In the genomic region with DNA sequence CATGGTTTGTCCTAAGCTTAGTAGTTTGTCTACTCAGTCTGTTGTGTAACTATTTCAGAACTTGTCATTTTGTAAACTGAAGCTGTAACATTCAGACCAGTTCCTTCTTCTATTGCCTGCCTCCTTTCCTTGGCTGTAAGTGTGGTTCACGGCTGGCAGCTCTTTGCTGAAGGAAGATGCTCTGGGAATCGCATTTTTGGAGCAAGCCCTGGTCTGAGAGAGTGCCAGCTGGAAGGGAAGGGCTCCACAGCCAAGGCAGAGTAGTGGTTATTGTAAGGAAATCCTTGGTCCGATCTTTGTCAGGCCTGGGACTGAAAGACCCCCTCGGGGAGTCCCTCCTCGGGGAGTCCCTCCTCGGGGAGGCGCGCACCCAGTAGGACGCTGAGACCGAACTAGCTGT, we compare ENCODE assay signal across 23 mouse cellular contexts. TPM values are rescaled to one million over a fixed set of nuclear protein-coding genes. Genes with fewer than 3 reads are reported as not detected.
DNase-seq lines count a peak whose midpoint lies in the region; ATAC-seq and TF ChIP-seq lines count a peak whose summit lies in the region.
"Had no signal": no experiment of that assay in that cellular context is flagged by ENCODE, and none has a peak within 500 bp of the region (broad histone marks: within the 10 kb centered on the region; RNA-seq: fewer than 3 reads in every experiment).

No protein-coding gene starts in this region.

- 92% methylated on average over 10 of the region's 10 CpGs for WGBS in heart, embryonic 10.5 days
- 76% methylated on average over 10 of the region's 10 CpGs for WGBS in hindbrain, postnatal 0 days
- WGBS in hindbrain, embryonic 11.5 days, result 94% methylated on average over 10 of the region's 10 CpGs
- 26% methylated on average over 10 of the region's 10 CpGs for WGBS in cerebellum, adult 2 months

- H3K4me2 ChIP-seq in hindbrain, postnatal 0 days (ENCODE audit: low read depth, low read length), result no peak overlapping the region
- H3K4me2 ChIP-seq in hindbrain, embryonic 11.5 days (replicated peaks; ENCODE audit: low read depth, low read length), result no peak overlapping the region
- H3K4me2 ChIP-seq: hindbrain, embryonic 13.5 days; intestine, embryonic 15.5 days; kidney, embryonic 15.5 days; limb, embryonic 12.5 days; liver, embryonic 13.5 days; stomach, embryonic 15.5 days had no signal

- DNase-seq in heart, embryonic 10.5 days (ENCODE audit: low spot score), result no peak
- DNase-seq in heart, adult 9 months (ENCODE audit: low spot score in 2 of 2), result no peak
- peak; percentile 18 for DNase-seq in hindbrain, postnatal 0 days (ENCODE audit: low spot score)
- DNase-seq in hindbrain, embryonic 11.5 days (ENCODE audit: low spot score), result no peak
- DNase-seq in cerebellum, adult 2 months, result peak; percentile 74 to 83
- DNase-seq in cerebellum, postnatal 36 days, result peak; percentile 72 to 77
- DNase-seq: adrenal gland, postnatal 14 days; gastrocnemius, postnatal 10 days; kidney, postnatal 4 days; layer of hippocampus, adult 9-11 months; liver, embryonic 13.5 days; right cerebral cortex, postnatal 25 days; thymus, adult 18-20 months; thymus, postnatal 4 days had no signal

- TF ChIP-seq POLR2A in cerebellum, adult 2 months (IDR thresholded peaks at IDR 0.05; ENCODE audit: borderline replicate concordance, insufficient read depth, low read length), result no peak

- ATAC-seq in hindbrain, postnatal 0 days, result no peak
- no peak for ATAC-seq in hindbrain, embryonic 11.5 days (ENCODE audit: low FRiP score)
- no peak for ATAC-seq in frontal cortex, adult (ENCODE audit: low TSS enrichment)
- ATAC-seq: intestine, embryonic 15.5 days had no signal

- no peaks in the 10 kb centered on the region for H3K27me3 ChIP-seq in heart, embryonic 10.5 days (ENCODE audit: insufficient read depth, poor library complexity, severe bottlenecking)
- no peaks in the 10 kb centered on the region for H3K27me3 ChIP-seq in hindbrain, postnatal 0 days (ENCODE audit: insufficient read depth, low read length)
- no peaks in the 10 kb centered on the region for H3K27me3 ChIP-seq in hindbrain, embryonic 11.5 days (ENCODE audit: control insufficient read depth, insufficient read depth, low read length)
- no peaks in the 10 kb centered on the region for H3K27me3 ChIP-seq in cerebellum, adult 2 months (ENCODE audit: control insufficient read depth, insufficient read depth, low read length)
- H3K27me3 ChIP-seq: CH12.LX; hindbrain, embryonic 13.5 days; intestine, embryonic 15.5 days; kidney, embryonic 15.5 days; limb, embryonic 12.5 days; liver, embryonic 13.5 days; stomach, embryonic 15.5 days had no signal

- H3K27ac ChIP-seq in heart, embryonic 10.5 days, result peak overlapping the region; percentile 83
- H3K27ac ChIP-seq in hindbrain, postnatal 0 days, result no peak overlapping the region
- no peak overlapping the region for H3K27ac ChIP-seq in hindbrain, embryonic 11.5 days (ENCODE audit: low read depth, low read length)
- H3K27ac ChIP-seq in cerebellum, adult 2 months (ENCODE audit: insufficient read depth, low read length), result no peak overlapping the region
- H3K27ac ChIP-seq: hindbrain, embryonic 13.5 days; intestine, embryonic 15.5 days; kidney, embryonic 15.5 days; limb, embryonic 12.5 days; macrophage; midbrain, embryonic 10.5 days; stomach, embryonic 15.5 days had no signal

- no peak overlapping the region for H3K4me3 ChIP-seq in heart, embryonic 10.5 days
- no peak overlapping the region for H3K4me3 ChIP-seq in hindbrain, postnatal 0 days (ENCODE audit: low read length)
- no peak overlapping the region for H3K4me3 ChIP-seq in hindbrain, embryonic 11.5 days (ENCODE audit: low read depth, low read length)
- no peak overlapping the region for H3K4me3 ChIP-seq in cerebellum, adult 2 months (replicated peaks; ENCODE audit: insufficient read depth, low read depth, low read length)
- H3K4me3 ChIP-seq: hindbrain, embryonic 13.5 days; intestine, embryonic 15.5 days; kidney, embryonic 15.5 days; limb, embryonic 12.5 days; liver, embryonic 13.5 days; midbrain, embryonic 10.5 days; stomach, embryonic 15.5 days had no signal

- peaks cover 50% of the 10 kb centered on the region for H3K4me1 ChIP-seq in heart, embryonic 10.5 days
- H3K4me1 ChIP-seq in hindbrain, postnatal 0 days (ENCODE audit: insufficient read depth, low read length), result no peaks in the 10 kb centered on the region
- no peaks in the 10 kb centered on the region for H3K4me1 ChIP-seq in hindbrain, embryonic 11.5 days (replicated peaks; ENCODE audit: control insufficient read depth, insufficient read depth, low read length)
- peaks cover 12% of the 10 kb centered on the region for H3K4me1 ChIP-seq in cerebellum, adult 2 months (ENCODE audit: control insufficient read depth, insufficient read depth, low read length)
- H3K4me1 ChIP-seq: hindbrain, embryonic 13.5 days; intestine, embryonic 15.5 days; limb, embryonic 12.5 days; midbrain, embryonic 10.5 days had no signal

- TF ChIP-seq CTCF in hindbrain, postnatal 0 days (IDR thresholded peaks at IDR 0.05; ENCODE audit: low read depth), result no peak
- no peak for TF ChIP-seq CTCF in cerebellum, adult 2 months (IDR thresholded peaks at IDR 0.05; ENCODE audit: borderline replicate concordance, insufficient read depth, low read depth, low read length)

- peaks cover 83% of the 10 kb centered on the region for H3K36me3 ChIP-seq in heart, embryonic 10.5 days
- H3K36me3 ChIP-seq in hindbrain, postnatal 0 days (ENCODE audit: insufficient read depth, low read length), result peaks cover 51% of the 10 kb centered on the region
- 0 out of 2 replicates have a peak, but pooled peaks cover 2% of the 10 kb centered on the region for H3K36me3 ChIP-seq in hindbrain, embryonic 11.5 days (ENCODE audit: control insufficient read depth, insufficient read depth, low read length)

- no peaks in the 10 kb centered on the region for H3K9me3 ChIP-seq in heart, embryonic 10.5 days
- H3K9me3 ChIP-seq in hindbrain, postnatal 0 days (ENCODE audit: low read length), result no peaks in the 10 kb centered on the region
- H3K9me3 ChIP-seq in hindbrain, embryonic 11.5 days (ENCODE audit: control insufficient read depth, low read length), result no peaks in the 10 kb centered on the region
- H3K9me3 ChIP-seq: hindbrain, embryonic 13.5 days; intestine, embryonic 15.5 days; kidney, embryonic 15.5 days; limb, embryonic 12.5 days; liver, embryonic 13.5 days; stomach, embryonic 15.5 days had no signal

- no peak overlapping the region for H3K9ac ChIP-seq in hindbrain, postnatal 0 days (replicated peaks; ENCODE audit: low read length)
- no peak overlapping the region for H3K9ac ChIP-seq in hindbrain, embryonic 11.5 days (ENCODE audit: low read depth, low read length)
- H3K9ac ChIP-seq: hindbrain, embryonic 13.5 days; intestine, embryonic 15.5 days; kidney, embryonic 15.5 days; limb, embryonic 12.5 days; liver, embryonic 13.5 days; stomach, embryonic 15.5 days had no signal

RNA-seq across cellular contexts. Expression of a gene that starts 28.2 kb away (rescaled TPM):
- polyA plus RNA-seq in heart, embryonic 10.5 days (2016; fragmentation: Nextera tagmentation; extraction: Ambion mirVana), result 119 and 122 TPM in 2 replicates
- total RNA-seq in hindbrain, postnatal 0 days (2014; rRNA removed), result 69.1 and 71.5 TPM in 2 replicates
- polyA plus RNA-seq in hindbrain, postnatal 0 days (2015; fragmentation: Nextera tagmentation; extraction: Ambion mirVana), result 106 and 116 TPM in 2 replicates
- 107 and 141 TPM in 2 replicates for polyA plus RNA-seq in hindbrain, embryonic 11.5 days (2014; fragmentation: Nextera tagmentation; extraction: Ambion mirVana)
- 96.5 and 99.1 TPM in 2 replicates for polyA plus RNA-seq in cerebellum, adult 2 months (2012; rRNA removed)

RNA-seq across cellular contexts. Expression of a gene that starts 28.2 kb away (rescaled TPM):
- 18.2 and 19.0 TPM in 2 replicates for polyA plus RNA-seq in heart, embryonic 10.5 days (2016; fragmentation: Nextera tagmentation; extraction: Ambion mirVana)
- total RNA-seq in hindbrain, postnatal 0 days (2014; rRNA removed), result 9.7 and 14.4 TPM in 2 replicates
- polyA plus RNA-seq in hindbrain, postnatal 0 days (2015; fragmentation: Nextera tagmentation; extraction: Ambion mirVana), result 9.8 and 11.3 TPM in 2 replicates
- 14.8 and 15.2 TPM in 2 replicates for polyA plus RNA-seq in hindbrain, embryonic 11.5 days (2014; fragmentation: Nextera tagmentation; extraction: Ambion mirVana)
- 25.9 and 26.2 TPM in 2 replicates for polyA plus RNA-seq in cerebellum, adult 2 months (2012; rRNA removed)

Comparison
In these comparisons a context has a peak if more than half of its experiments do, and no peak if none do; other contexts are left out.
1. DNase-seq: peak in hindbrain, postnatal 0 days (single experiment), cerebellum, adult 2 months (2 of 2) and cerebellum, postnatal 36 days (2 of 2); none in heart, embryonic 10.5 days (single experiment), heart, adult 9 months (0 of 2) and hindbrain, embryonic 11.5 days (single experiment).